Mouse (Mus musculus): ENCODE data around the gene Asb17.

- TF ChIP-seq POLR2A (IDR thresholded peaks at IDR 0.05; ENCODE audit: extremely low read depth, insufficient read depth, low read length) (no peak), CTCF (IDR thresholded peaks at IDR 0.05; ENCODE audit: low read depth, low read length) (peak; percentile 90)
Measured at GRCm38 (mm10) chr3:153806077-153806772, 37.8 kb upstream of the Asb17 start.

Measured in liver, adult 2 months (tissue).